8 mouse cellular contexts compared by ENCODE assay signal in the genomic region with DNA sequence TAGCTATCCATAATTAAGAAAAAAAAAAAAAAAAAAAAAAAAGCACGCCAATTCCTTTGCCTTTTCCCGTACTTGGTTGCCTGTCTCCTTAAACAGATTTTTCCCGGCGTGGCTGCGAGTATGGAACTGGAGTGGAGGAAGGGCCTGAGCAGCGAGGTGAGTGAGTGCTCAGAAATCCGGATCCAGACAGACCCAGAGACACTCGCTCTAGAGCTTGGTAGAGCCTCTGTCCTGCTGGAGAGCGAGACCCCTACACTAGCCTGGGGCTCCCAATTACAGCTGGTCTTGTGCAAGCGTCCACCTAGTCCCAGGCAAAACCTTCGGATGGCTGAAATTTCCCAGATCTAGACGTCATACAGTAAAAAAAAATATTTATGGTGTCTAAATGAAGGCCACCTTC. TPM values are rescaled to one million over a fixed set of nuclear protein-coding genes. Genes with fewer than 3 reads are reported as not detected.
DNase-seq lines count a peak whose midpoint lies in the region; ATAC-seq and TF ChIP-seq lines count a peak whose summit lies in the region.

No protein-coding gene starts in this region.

- TF ChIP-seq CTCF in layer of hippocampus, adult 2 months (conservative IDR thresholded peaks at IDR 0.05): no peak

- H3K9ac ChIP-seq in intestine, embryonic 16.5 days (ENCODE audit: low read depth, low read length): peak overlapping the region; percentile 67
- peak overlapping the region; percentile 72 for H3K9ac ChIP-seq in midbrain, embryonic 13.5 days (replicated peaks)

- DNase-seq in layer of hippocampus, adult 2 months (ENCODE audit: low spot score in 2 of 2): no peak
- no peak for DNase-seq in layer of hippocampus, postnatal 36 days
- peak; percentile 50 for DNase-seq in ZHBTc4 (ENCODE audit: low read depth, low spot score)
- no peak for DNase-seq in gastrocnemius, adult 8-10 months (ENCODE audit: low spot score in 2 of 2)
- no peak for DNase-seq in thymus, postnatal 0 days (ENCODE audit: low spot score)

- no peaks in the 10 kb centered on the region for H3K27me3 ChIP-seq in intestine, embryonic 16.5 days (replicated peaks; ENCODE audit: control insufficient read depth, insufficient read depth, low read length)
- H3K27me3 ChIP-seq in midbrain, embryonic 13.5 days: peaks cover 4% of the 10 kb centered on the region; the same call in 1 of the 2 replicates

- peak overlapping the region; percentile 83 for H3K27ac ChIP-seq in layer of hippocampus, adult 2 months
- H3K27ac ChIP-seq in intestine, embryonic 16.5 days (ENCODE audit: low read length): peak overlapping the region; percentile 13
- no peak overlapping the region for H3K27ac ChIP-seq in midbrain, embryonic 13.5 days

- peak overlapping the region; percentile 93 for H3K4me3 ChIP-seq in layer of hippocampus, adult 2 months
- H3K4me3 ChIP-seq in intestine, embryonic 16.5 days (ENCODE audit: low read length): peak overlapping the region; percentile 57
- peak overlapping the region; percentile 59 for H3K4me3 ChIP-seq in midbrain, embryonic 13.5 days (replicated peaks)

- WGBS in intestine, embryonic 16.5 days: 2% methylated on average over 12 of the region's 12 CpGs
- WGBS in midbrain, embryonic 13.5 days: 0% methylated on average over 12 of the region's 12 CpGs

- no peaks in the 10 kb centered on the region for H3K4me1 ChIP-seq in intestine, embryonic 16.5 days (ENCODE audit: control insufficient read depth, insufficient read depth, low read length)
- peaks cover 6% of the 10 kb centered on the region; the same call in 1 of the 2 replicates for H3K4me1 ChIP-seq in midbrain, embryonic 13.5 days (replicated peaks)

- H3K36me3 ChIP-seq in intestine, embryonic 16.5 days (ENCODE audit: control insufficient read depth, insufficient read depth, low read length): no peaks in the 10 kb centered on the region
- H3K36me3 ChIP-seq in midbrain, embryonic 13.5 days: no peaks in the 10 kb centered on the region

- no peaks in the 10 kb centered on the region for H3K9me3 ChIP-seq in intestine, embryonic 16.5 days (ENCODE audit: control insufficient read depth, low read length)
- no peaks in the 10 kb centered on the region for H3K9me3 ChIP-seq in midbrain, embryonic 13.5 days

- 0 out of 2 replicates have a peak, but pooled peaks have one; percentile 51 for ATAC-seq in erythroblast, adult 5-6 weeks (replicated peaks; ENCODE audit: low FRiP score, poor library complexity, severe bottlenecking)
- ATAC-seq in intestine, embryonic 16.5 days: peak; percentile 73
- ATAC-seq in midbrain, embryonic 13.5 days: peak; percentile 86

- peak overlapping the region; percentile 62 for H3K4me2 ChIP-seq in intestine, embryonic 16.5 days (ENCODE audit: low read depth, low read length)
- peak overlapping the region; percentile 81 for H3K4me2 ChIP-seq in midbrain, embryonic 13.5 days (replicated peaks)

RNA-seq across cellular contexts. Expression of a gene that starts 0.6 kb away (rescaled TPM):
- total RNA-seq in layer of hippocampus, adult 2 months (2021): 10 to 100 TPM; 98.4 to 99.9 TPM
- total RNA-seq in layer of hippocampus, postnatal 36 days (2021): 100 to 1,000 TPM in 1 of 2 experiments, 10 to 100 TPM in 1; 98.5 to 112 TPM
- total RNA-seq in erythroblast, adult 5-6 weeks (2015; ENCODE audit: low replicate concordance): 75.3 and 78.6 TPM in 2 replicates
- total RNA-seq in erythroblast, adult 5-6 weeks (2017; ENCODE audit: low replicate concordance): 33.4 and 44.2 TPM in 2 replicates
- 95.8 and 112 TPM in 2 replicates for polyA plus RNA-seq in intestine, embryonic 16.5 days (2015; fragmentation: Nextera tagmentation; extraction: Ambion mirVana)
- 42.6 and 47.8 TPM in 2 replicates for polyA plus RNA-seq in midbrain, embryonic 13.5 days (2015; fragmentation: Nextera tagmentation; extraction: Ambion mirVana)
- 1 to 10 TPM; 1.2 to 2.5 (median 2.0) TPM for total RNA-seq in gastrocnemius, adult 8-10 months (2022)
- 17.0 and 17.3 TPM in 2 replicates for polyA plus RNA-seq in thymus, postnatal 0 days (2015; fragmentation: Nextera tagmentation; extraction: Ambion mirVana)

Comparison
In these comparisons a context has a peak if more than half of its experiments do, and no peak if none do; other contexts are left out.
1. RNA of a gene that starts 0.6 kb away (total RNA-seq): 98.5 to 112 TPM in layer of hippocampus, postnatal 36 days, 98.4 to 99.9 TPM in layer of hippocampus, adult 2 months and 33.4 to 78.6 TPM in erythroblast, adult 5-6 weeks; 1.2 to 2.5 TPM in gastrocnemius, adult 8-10 months; every median in the first group is over 4 times any median in the second.
2. Peak in every context shown above with its lines, with median percentiles within 50 percentile points of each other: H3K4me3 ChIP-seq and ATAC-seq.